Mouse (Mus musculus) gastrocnemius, postnatal 10 days (tissue): ENCODE measurements around the gene Msl2. TPM values are rescaled to one million over a fixed set of nuclear protein-coding genes. Genes with fewer than 3 reads are reported as not detected.

ENCODE experiments used
- DNase-seq: peaks from one replicate; pipeline ENCODE4 v3.0.0; 2021; ENCODE audit warnings: mixed read lengths
- total RNA-seq, 2 experiments: library from RNA; stranded (reverse); gene quantifications; 2 replicates each; pipeline ENCODE4 v1.2.3; 2021

The Msl2 gene
- total RNA-seq, 2 experiments from 2014 or later, result 25.3 to 28.5 TPM

GRCm38 (mm10) chr9:101152872-101153271 lies 79.0 kb downstream of the Msl2 start:
- DNase-seq, result no peak

Other genes with a start within 250 kb of the Msl2 start
- gene Pccb, start 39.2 kb upstream of the Msl2 start, total RNA-seq, result 10 to 100 TPM; 45.3 to 55.6 TPM
- 100 to 1,000 TPM; 184 to 206 TPM for gene Ppp2r3a, start 177.7 kb downstream of the Msl2 start, total RNA-seq